Mouse (Mus musculus) cortical plate, adult 2 months (tissue): ENCODE data around the gene Ffar3.

ENCODE experiments used
- CTCF ChIP-seq: fragments of 200-500 bp; IDR thresholded peaks from 2 replicates; pipeline ENCODE4 v1.5.1; 2011; ENCODE audit warnings: mild to moderate bottlenecking, control low read depth, low read length; ENCODE audit not compliant: insufficient read depth; ENCODE audit errors: extremely low read depth
- POLR2A ChIP-seq: fragments of 200-500 bp; IDR thresholded peaks from 2 replicates; pipeline ENCODE4 v1.6.1; 2011; ENCODE audit warnings: mild to moderate bottlenecking, low read length, control low read depth; ENCODE audit not compliant: insufficient read depth; ENCODE audit errors: extremely low read depth

- TF ChIP-seq POLR2A, result no peak
- no peak for TF ChIP-seq CTCF
Observed at GRCm38 (mm10) chr7:30888786-30889185, 32.8 kb upstream of the Ffar3 start.
